Mouse (Mus musculus) erythroblast, embryonic 14.5 days (primary cell): ENCODE data around the gene Hoxa4.

Experiments
- GATA1 ChIP-seq: IDR thresholded peaks from 2 replicates; pipeline ENCODE4 v1.6.1; 2012; ENCODE audit warnings: low read length, inconsistent platforms, mixed read lengths
- TAL1 ChIP-seq: IDR thresholded peaks from 3 replicates; pipeline ENCODE4 v1.6.1; 2012; ENCODE audit warnings: low read length, inconsistent platforms, mixed read lengths

GRCm38 (mm10) chr6:52170166-52170897, 21.2 kb downstream of the Hoxa4 start:
- TF ChIP-seq GATA1 (no peak), TAL1 (no peak)
